Mouse (Mus musculus) ES-CJ7 (cell line): ENCODE results near the gene Prr23a1.

ENCODE experiments used
- DNase-seq: peaks from one replicate; pipeline ENCODE4 v3.0.0; 2011; ENCODE audit warnings: low read depth, low spot score

Prr23a1 gene

DNA sequence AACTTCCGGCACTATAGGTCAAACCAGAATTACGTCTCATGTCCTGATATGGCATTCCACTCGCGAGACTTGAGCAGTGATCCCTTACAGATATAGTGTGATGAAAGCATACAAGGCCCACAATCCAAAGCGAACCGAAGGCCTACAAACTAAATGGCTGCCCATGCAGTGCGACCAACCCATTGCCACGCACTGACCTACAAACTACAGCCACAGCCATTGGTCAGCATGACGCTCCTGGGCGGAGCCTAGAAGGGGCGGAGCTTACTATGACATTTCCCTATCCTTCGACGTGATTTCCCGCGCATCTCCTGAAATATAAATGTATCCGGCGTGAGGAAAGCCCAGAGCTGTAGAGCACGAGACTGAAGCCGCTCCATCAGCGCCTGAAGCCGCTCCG lies at the start of gene Prr23a1:
Prr23a1 (plus strand) TSS at position 387 of the 400 bp plus-strand sequence.
- DNase-seq, result peak; percentile 88

DNA sequence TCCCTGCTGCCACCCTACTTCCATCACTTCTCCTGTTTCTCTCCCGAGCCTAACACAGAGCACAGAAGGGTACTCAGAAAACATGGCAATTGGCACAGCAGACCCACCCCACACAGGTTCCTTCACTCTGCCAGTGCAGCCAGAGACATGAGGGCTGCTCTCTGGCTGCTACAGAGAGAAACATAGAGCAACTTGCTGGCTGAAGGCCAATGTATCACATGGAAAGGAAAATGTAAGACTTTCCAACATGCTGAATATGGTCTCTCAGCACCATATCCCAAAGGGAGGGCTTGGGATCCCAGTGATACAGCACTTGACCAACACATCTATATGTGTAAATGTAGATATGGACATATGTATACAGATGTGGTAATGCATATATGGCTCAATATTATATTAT lies 43.3 kb upstream of the Prr23a1 start:
- no peak for DNase-seq

DNA sequence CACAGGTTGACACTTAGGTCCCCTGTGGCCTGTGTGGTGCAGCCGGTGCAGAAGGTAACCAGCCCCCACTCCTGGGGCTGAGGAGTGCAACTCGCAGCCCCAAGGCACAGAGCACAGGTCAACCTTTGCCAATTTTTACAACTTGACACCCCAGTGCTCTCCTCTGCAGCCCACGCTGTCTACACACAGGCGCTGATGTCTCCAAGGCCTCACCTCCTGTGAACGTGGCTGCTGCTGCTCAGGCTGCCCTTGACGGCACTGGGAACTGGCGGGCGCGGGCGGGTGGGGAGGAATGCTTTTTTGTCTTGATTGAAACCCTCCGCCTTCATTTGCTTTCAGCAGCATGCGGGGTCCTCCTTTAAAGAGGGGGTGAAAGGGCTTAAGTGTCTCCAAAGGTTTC lies 38.3 kb upstream of the Prr23a1 start:
- no peak for DNase-seq

DNA sequence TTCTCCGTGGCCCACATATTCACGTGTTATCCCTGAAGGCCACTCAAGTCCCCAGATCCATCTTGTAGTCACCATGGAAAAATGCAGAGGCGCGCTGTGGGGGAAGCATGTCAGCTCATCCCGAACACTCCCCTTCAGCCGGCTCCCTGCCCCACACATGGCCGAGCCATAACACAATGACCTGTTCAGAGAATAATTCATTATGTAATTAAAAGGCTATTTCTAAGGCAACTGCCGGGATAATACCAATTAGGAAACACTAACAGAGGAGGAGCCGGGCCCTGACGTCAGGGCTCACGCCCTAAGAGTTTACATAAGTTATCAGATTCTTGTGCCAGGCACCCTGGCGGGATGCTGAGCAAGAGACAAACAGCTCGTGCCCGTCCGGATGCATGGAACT lies 36.8 kb upstream of the Prr23a1 start:
- no peak for DNase-seq

DNA sequence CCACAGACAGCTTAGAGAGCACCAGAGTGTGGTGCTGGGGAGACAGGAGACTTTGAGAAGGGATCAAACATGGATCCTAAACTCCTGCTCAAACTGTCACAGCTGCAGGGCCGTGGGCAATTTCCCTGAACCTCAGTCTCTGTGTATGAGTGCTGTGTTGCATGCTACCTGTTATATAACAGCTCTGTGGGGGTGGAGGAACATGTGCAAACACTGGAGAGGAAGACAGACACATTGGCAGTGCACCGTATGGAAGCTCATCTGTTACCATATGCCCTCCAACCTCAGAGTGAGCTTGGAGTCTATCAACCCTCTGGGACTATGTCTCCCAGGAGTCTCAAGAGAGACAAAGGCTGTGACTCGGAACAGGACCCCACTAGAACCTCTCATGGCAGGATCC lies 36.4 kb upstream of the Prr23a1 start:
- no peak for DNase-seq

DNA sequence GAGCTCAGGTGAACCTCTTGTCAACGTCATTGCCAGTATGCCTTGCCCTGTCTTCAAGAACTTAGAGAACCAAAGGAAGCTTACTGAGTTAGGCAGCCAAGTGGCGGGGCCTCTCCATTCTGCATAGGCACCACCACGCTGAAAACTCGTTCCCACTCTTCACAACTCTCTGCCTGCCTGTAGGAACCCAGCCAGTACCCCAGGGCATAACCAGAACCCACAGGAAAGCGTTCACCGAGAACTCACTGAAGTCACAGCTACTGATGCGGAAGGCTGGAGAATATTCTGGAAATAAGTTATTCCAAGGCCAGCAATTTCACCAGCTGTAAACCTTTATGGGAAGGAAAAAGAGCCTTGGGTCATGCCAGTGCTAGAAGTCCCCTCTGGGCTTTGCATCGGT lies 34.7 kb upstream of the Prr23a1 start:
- DNase-seq, result no peak

DNA sequence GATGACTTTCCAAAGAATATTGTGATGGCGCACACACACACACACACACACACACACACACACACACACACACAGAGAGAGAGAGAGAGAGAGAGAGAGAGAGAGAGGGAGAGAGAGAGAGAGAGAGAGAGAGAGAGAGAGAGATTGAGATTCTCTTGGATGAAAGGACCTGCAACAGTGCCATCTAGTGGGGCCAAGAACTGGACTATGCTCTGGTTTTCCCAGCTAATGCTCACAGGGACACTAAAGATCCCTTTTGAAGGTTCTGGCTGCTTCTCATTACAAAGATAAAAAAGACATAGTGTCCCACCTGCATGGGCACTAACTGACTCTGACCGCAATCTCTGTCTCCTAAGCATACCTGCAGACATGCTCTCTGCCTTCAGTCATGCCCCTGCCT lies 32.8 kb upstream of the Prr23a1 start:
- peak; percentile 25 for DNase-seq

DNA sequence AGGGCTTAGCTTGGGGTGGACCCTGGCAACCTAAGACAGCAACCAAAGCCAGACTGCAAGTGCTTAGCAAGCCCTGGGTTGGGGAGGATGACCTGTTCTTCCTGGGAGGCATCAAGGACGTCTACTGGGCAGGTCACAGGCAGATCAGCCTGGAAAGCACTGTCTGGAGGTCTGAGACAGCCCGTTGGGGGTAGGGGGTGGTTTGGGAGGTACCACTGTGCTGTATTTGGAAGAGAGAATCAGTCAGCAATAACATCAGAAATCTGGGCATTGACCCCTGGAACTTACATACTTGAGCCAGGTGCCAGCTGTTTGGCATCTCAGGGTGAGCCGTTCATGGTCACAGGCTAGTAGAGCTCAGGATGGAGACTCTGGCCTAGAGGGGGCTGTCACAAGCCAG lies 26.2 kb upstream of the Prr23a1 start:
- no peak for DNase-seq

DNA sequence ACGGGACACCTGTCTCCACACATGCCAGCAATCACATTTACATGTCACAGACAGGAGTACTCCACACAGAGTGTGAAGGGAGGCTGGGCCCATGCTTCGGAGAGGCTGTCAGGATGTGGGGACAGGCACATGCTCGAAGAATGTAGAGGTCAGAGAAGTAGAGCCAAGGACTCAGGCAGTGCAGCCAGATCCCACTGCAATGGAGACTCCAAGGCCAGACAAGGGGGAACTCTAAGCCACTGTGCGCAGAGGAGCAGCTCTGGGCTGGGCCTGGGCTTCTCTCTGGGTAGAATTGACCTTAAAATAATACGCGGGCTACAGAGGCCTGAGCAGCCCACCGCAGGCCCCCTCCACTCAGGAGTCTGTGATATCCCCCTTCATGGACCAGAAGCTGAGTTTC lies 24.7 kb upstream of the Prr23a1 start:
- no peak for DNase-seq

DNA sequence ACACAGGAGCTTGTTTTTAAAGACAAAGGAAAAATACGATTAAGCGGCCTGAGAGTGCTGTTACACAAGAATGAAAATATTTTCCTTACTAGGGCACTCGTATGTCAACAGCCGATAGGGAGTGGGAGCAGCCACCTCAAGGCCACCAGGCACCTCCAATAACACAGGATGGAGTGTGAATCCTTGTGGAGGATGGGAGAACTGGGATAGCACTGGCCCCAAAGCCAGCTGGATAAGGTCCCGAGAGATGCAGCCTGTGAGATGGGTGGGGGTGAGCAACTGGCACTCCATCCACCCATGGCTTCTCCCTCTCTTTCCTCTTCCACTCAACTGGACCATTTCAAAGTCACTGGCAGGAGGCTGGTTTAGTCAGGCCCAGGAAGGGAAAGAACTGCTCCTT lies 23.3 kb upstream of the Prr23a1 start:
- DNase-seq, result no peak

DNA sequence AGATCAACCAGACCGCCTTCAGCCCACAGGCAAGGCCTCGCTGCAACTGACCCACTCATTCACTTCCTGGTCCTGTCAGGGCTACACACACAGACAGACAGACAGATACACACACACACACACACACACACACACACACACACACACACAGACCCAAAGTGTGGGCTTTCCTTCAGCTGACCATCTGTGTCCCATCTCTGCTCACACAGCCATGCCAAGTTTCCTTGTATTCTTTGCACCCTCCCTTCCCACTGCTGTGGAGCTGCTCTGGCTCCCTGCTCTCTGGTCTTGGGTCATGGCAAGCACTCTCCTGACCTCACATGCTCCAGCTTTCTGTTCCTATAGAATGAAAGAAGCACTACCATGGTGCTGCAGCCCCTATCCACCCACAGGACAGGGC lies 22.8 kb upstream of the Prr23a1 start:
- DNase-seq, result no peak

DNA sequence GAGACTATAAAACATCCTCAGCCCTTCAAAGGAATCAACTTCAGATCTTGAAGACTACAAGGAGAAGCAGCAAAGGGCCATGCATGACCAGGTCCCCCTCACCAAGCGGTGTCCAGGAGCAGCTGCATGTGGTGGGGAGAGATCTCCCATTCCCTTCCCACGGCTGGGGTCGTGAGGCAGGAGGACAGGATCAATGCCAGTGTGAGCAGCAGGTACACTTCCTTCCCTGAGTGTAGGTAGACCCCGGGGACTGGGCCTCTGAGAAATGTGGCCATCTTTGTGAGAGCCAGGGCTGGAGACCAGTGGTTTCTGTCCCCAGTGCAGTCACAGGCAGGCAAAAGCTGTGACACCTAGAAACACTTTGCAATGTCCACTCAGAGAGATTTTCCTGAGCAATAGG lies 21.8 kb upstream of the Prr23a1 start:
- DNase-seq, result no peak

DNA sequence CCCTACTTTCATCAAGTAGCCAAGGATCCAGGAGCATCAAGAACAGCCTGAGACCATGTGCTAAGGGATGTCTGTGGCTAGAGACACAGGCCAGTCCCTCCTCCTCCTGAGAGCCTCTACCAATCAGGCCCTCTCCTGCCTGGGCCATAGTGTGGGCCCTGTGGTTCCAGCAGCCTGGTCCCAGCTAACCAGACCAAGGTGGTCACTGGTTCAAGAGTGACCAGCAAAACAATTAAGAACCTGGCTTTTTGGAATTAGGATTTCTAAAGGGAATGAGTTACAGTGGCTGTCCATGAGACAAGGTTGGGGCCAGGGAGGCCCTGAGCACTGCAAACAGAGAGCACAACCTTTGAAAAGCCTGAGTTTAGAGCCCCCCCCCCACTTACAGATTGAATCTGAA lies 21.2 kb upstream of the Prr23a1 start:
- DNase-seq, result no peak

DNA sequence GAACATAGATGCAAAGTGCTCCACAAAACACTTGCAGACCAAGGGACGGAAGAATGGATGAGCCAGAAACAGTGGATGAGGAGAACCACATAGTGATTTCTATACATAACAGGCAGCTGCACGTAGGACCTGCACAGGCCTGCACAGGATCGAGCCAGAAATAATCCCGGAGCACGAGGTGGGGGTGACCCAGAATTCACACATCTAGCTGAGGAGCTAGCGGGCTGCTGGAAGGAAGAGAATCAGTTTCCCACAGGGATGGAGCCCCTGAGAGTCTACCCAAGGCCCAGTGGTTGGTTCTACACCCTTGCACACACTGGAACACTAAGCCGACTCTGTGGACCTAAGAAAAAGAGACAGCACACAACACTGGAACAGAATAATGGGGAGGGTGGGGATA lies 18.5 kb upstream of the Prr23a1 start:
- DNase-seq, result no peak

DNA sequence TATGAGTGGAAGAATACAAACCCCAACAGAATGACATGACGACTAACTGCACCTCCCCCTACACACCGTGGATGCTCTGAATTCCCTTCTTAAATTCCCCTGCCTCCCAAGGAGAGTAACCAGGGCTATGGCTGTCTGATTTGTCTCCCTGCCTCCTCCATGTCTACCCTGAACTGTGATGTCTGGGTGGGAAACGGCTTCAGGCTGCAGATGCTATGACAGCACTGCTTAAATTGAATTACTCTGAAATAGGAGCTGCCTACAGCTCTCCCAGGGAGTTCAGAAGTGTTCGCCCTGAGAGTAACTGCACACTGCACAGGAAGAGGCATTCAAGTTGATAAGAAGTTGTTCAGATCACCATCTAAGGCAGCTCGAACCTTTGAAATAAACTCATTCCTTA lies 12.8 kb upstream of the Prr23a1 start:
- DNase-seq, result no peak

DNA sequence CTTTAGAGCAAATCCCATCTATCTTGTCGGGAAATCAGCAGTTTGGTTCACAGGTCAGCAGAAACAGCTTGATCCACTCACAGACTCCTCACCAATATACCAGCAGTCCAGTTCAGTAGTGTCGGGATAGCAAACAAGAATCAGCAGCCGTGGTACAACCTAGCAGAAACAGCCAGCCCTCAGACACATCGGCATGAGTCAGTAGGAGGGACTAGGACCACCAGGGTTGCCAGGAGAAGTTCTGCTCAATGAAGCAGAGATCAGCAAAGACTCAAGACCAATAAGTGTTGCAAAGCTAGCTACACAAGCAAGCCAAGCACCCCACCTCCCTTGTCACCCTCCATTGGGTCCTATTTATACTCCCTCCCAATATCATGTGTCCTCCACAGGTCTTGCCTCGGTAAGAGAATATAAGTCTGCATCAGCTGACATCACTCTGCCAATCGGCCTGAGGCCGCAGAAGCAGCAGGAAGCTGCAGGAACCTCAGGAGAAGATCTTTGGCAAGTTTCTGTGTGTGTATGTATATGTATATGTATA lies 4.7 kb upstream of the Prr23a1 start:
- DNase-seq, result no peak

DNA sequence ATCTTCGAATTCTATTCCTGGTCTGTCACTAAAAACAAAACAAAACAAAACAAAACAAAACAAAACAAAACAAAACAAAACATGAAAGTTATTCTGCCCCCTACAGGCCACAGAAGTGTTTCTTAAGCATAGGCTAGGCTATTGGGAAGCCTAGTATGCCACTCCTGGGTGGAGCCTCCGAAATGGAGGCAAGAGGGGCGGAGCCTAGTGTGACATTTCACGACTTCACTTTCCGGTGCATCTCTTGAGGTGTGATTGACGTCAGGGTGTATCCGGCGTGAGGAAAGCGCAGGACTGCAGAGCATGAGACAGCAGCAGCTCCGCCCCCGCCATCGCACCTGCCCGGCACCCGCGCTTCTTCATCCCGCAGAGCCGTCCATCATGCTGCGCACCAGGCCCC lies 13.9 kb downstream of the Prr23a1 start, which contains the start of gene Prr23a2:
Prr23a2 (plus strand) TSS at position 285 of the 400 bp plus-strand sequence.
- peak; percentile 95 for DNase-seq

DNA sequence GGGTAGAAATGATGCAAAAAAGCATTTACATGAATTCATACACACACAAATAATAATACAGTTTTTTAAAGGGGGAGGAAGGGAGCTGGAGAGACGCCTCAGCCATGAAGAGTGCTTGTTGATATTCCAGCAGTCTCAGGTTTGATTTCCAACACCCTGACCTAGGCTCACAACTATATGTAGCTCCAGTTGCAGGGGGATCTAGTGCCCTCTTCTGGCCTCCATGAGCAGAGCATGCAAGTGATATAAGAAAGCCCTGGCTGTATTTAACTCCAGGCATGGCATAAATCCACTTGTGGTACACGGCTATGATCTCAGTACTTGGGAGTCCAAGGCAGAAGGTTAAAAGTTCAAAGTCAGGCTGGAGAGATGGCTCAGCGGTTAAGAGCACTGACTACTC lies 21.2 kb downstream of the Prr23a1 start:
- peak; percentile 82 for DNase-seq

DNA sequence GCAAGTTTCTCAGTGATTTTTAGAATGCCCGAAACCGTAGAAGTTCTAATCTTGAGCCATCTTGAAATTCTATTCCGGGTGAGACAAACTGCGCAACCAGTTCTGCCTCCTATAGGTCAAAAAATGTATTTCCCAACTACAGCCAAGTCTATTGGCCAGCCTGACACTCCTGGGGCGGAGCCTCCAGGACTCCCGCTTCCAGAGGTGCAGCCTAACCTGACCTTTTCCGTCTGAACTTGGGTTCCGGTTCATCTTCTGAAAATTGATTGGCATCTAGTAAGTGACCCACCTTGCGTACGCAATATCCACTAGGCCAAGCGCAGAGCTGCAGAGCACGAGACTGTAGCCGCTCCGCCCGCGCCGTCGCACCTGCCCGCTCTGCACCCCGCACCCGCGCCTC lies 22.3 kb downstream of the Prr23a1 start, which contains the start of gene Prr23a3:
Prr23a3 (plus strand) TSS at position 197 of the 400 bp plus-strand sequence.
- peak; percentile 92 for DNase-seq
